Mouse (Mus musculus): Measurements from ENCODE around the gene Eef1a1. TPM values are rescaled to one million over a fixed set of nuclear protein-coding genes. Genes with fewer than 3 reads are reported as not detected.
"Not testable (repeated sequence)": the region's sequence is repeated elsewhere in the genome, so short reads cannot be mapped to it uniquely, and the experiment has no call there.

Gene Eef1a1
- polyA plus RNA-seq, 1 experiment from 2014 or later: 2,772 TPM

GRCm38 (mm10) chr9:78488021-78488420 lies 930 bp downstream of the Eef1a1 start:
- not testable (repeated sequence) for ATAC-seq (ENCODE audit: insufficient number of reproducible peaks, low FRiP score); H3K27me3 ChIP-seq (replicated peaks); H3K9ac ChIP-seq; H3K27ac ChIP-seq (ENCODE audit: poor library complexity, severe bottlenecking); H3K4me3 ChIP-seq; H3K36me3 ChIP-seq; H3K4me2 ChIP-seq; H3K9me3 ChIP-seq (replicated peaks); H3K4me1 ChIP-seq (replicated peaks)
- WGBS: 91% methylated on average over 5 of the region's 5 CpGs

DNA sequence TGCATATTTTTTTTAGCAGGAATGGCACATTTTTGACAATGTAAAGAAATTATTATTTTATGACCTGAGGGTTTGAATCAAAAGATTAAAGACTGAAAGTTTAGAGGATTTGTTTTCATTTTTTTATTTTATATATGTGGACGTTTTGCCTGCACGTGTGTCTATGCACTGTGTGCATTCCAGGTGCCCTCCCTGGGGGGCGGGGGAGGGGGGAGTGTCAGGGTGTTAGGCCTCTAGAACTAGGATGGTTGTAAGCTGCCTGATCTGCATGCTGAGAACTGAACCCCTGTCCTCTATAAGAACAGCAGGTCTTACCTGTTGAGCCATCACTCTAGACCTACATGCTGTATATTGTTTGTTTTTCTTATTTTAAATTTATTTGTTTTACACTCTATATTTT lies 4.3 kb downstream of the Eef1a1 start:
- Histone ChIP-seq H3K4me2 (no peak overlapping the region), H3K9ac (no peak overlapping the region), H3K36me3 (peaks cover 7% of the 10 kb centered on the region), H3K27me3 (replicated peaks) (no peaks in the 10 kb centered on the region), H3K9me3 (replicated peaks) (no peaks in the 10 kb centered on the region), H3K4me3 (no peak overlapping the region), H3K27ac (ENCODE audit: poor library complexity, severe bottlenecking) (no peak overlapping the region), H3K4me1 (replicated peaks) (peaks cover 11% of the 10 kb centered on the region)
- ATAC-seq (ENCODE audit: insufficient number of reproducible peaks, low FRiP score): no peak
- WGBS: 82% methylated on average over 3 of the region's 3 CpGs

DNA sequence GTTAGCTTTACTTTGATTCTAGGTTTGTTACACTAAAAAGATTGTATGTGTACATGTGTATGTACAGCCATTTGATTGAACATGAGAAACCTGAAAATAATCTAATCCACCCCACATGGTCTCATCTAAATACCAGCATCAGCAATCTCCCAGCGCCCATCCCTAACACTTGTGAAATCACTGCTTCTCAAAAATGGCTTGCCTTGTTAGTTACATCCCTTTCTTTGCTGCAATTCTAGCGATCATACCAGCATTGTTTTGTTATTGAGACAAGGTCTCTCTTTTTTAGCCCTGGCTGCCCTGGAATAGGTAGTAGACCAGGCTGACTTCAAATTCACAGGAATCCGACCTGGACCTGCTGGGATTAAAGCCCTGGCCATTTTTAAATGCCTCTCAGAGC lies 6.6 kb downstream of the Eef1a1 start:
- peaks cover 27% of the 10 kb centered on the region for H3K36me3 ChIP-seq
- no peaks in the 10 kb centered on the region for H3K9me3 ChIP-seq (replicated peaks)
- 16% methylated on average over 3 of the region's 3 CpGs for WGBS
- H3K9ac ChIP-seq: peak overlapping the region; percentile 83
- H3K27ac ChIP-seq (ENCODE audit: poor library complexity, severe bottlenecking): peak overlapping the region; percentile 96
- ATAC-seq (ENCODE audit: insufficient number of reproducible peaks, low FRiP score): no peak
- peaks cover 23% of the 10 kb centered on the region for H3K4me1 ChIP-seq (replicated peaks)
- H3K4me2 ChIP-seq: peak overlapping the region; percentile 68
- peak overlapping the region; percentile 95 for H3K4me3 ChIP-seq
- H3K27me3 ChIP-seq (replicated peaks): no peaks in the 10 kb centered on the region

- peak overlapping the region; percentile 100 for H3K9ac ChIP-seq
- peaks cover 23% of the 10 kb centered on the region for H3K4me1 ChIP-seq (replicated peaks)
- H3K4me3 ChIP-seq: peak overlapping the region; percentile 95
- peak; percentile 96 for ATAC-seq (ENCODE audit: insufficient number of reproducible peaks, low FRiP score)
- H3K9me3 ChIP-seq (replicated peaks): no peaks in the 10 kb centered on the region
- WGBS: under 1% methylated on average over 70 of the region's 77 CpGs
- H3K27me3 ChIP-seq (replicated peaks): no peaks in the 10 kb centered on the region
- peaks cover 34% of the 10 kb centered on the region for H3K36me3 ChIP-seq
- peak overlapping the region; percentile 100 for H3K27ac ChIP-seq (ENCODE audit: poor library complexity, severe bottlenecking)
- H3K4me2 ChIP-seq: peak overlapping the region; percentile 68
Observed at GRCm38 (mm10) chr9:78481423-78482331, 7.3 kb downstream of the Eef1a1 start.

DNA sequence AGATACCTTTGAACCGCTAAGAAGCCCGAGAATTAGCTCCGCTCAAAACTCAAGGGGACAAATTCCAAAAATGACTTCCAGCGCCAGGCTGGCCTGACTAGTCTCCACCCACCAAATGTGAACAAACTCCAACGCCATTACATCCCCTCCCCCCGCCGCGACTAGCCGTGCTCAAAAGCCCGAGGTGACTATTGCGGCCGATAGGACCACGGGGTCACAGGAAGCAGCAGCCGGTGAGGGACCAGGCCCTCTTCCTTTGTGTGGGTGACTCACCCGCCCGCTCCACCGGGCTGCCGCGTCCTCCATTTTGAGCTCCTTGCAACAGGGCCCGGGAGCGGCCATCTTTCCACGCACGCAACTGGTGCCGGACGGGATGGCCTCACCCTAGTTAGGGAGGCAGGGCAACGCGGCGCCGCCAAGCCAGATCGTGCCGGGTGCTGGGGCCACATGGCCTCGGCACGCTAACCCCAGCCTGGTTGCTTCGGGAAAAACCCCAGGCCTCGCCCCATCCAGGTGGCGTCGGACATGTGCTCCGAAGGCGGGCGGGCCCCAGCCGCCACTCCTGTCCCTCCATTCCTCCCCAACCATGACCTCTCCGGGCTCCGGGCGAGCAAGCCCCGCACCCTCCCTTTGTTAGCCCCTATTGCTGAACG lies 8.1 kb downstream of the Eef1a1 start:
- Histone ChIP-seq H3K27me3 (replicated peaks) (no peaks in the 10 kb centered on the region), H3K27ac (ENCODE audit: poor library complexity, severe bottlenecking) (peak overlapping the region; percentile 100), H3K4me1 (replicated peaks) (peaks cover 23% of the 10 kb centered on the region), H3K4me3 (peak overlapping the region; percentile 95), H3K4me2 (peak overlapping the region; percentile 68), H3K36me3 (peaks cover 42% of the 10 kb centered on the region), H3K9ac (peak overlapping the region; percentile 100), H3K9me3 (replicated peaks) (no peaks in the 10 kb centered on the region)
- ATAC-seq (ENCODE audit: insufficient number of reproducible peaks, low FRiP score): peak; percentile 33
- WGBS: under 1% methylated on average over 46 of the region's 46 CpGs

DNA sequence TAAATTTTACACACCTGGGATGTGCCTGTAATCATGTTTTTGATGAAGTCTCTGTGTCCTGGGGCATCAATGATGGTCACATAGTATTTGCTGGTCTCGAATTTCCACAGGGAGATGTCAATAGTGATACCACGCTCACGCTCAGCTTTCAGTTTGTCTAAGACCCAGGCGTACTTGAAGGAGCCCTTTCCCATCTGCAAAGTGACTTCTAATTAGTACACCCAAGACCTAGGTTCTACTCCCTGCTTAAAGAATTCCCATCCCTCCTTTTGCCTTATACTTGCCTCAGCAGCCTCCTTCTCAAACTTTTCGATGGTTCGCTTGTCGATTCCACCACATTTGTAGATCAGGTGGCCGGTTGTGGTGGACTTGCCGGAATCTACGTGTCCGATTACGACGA lies 8.7 kb downstream of the Eef1a1 start:
- Histone ChIP-seq H3K36me3 (peaks cover 46% of the 10 kb centered on the region), H3K4me2 (peak overlapping the region; percentile 68), H3K9ac (peak overlapping the region; percentile 100), H3K27ac (ENCODE audit: poor library complexity, severe bottlenecking) (peak overlapping the region; percentile 100), H3K4me1 (replicated peaks) (peaks cover 23% of the 10 kb centered on the region), H3K4me3 (peak overlapping the region; percentile 95)
- not testable (repeated sequence) for H3K9me3 ChIP-seq (replicated peaks); ATAC-seq (ENCODE audit: insufficient number of reproducible peaks, low FRiP score); H3K27me3 ChIP-seq (replicated peaks)
- WGBS: 1% methylated on average over 13 of the region's 13 CpGs

DNA sequence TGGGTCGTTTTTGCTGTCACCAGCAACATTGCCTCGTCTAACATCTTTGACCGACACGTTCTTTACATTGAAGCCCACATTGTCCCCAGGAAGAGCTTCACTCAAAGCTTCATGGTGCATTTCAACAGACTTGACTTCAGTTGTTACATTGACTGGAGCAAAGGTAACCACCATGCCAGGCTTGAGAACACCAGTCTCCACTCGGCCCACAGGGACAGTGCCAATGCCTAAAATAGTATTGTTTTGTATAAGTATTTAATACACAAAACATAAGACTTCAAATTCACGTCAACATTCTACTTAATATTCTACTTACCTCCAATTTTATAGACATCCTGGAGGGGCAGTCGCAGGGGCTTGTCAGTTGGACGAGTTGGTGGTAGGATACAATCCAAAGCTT lies 9.6 kb downstream of the Eef1a1 start:
- peaks cover 17% of the 10 kb centered on the region for H3K4me1 ChIP-seq (replicated peaks)
- not testable (repeated sequence) for H3K27me3 ChIP-seq (replicated peaks); ATAC-seq (ENCODE audit: insufficient number of reproducible peaks, low FRiP score); H3K9me3 ChIP-seq (replicated peaks)
- 32% methylated on average over 8 of the region's 8 CpGs for WGBS
- peak overlapping the region; percentile 95 for H3K4me3 ChIP-seq
- peak overlapping the region; percentile 68 for H3K4me2 ChIP-seq
- H3K9ac ChIP-seq: peak overlapping the region; percentile 75
- peak overlapping the region; percentile 38; the same call in 1 of the 2 replicates for H3K27ac ChIP-seq (ENCODE audit: poor library complexity, severe bottlenecking)
- H3K36me3 ChIP-seq: peaks cover 52% of the 10 kb centered on the region

DNA sequence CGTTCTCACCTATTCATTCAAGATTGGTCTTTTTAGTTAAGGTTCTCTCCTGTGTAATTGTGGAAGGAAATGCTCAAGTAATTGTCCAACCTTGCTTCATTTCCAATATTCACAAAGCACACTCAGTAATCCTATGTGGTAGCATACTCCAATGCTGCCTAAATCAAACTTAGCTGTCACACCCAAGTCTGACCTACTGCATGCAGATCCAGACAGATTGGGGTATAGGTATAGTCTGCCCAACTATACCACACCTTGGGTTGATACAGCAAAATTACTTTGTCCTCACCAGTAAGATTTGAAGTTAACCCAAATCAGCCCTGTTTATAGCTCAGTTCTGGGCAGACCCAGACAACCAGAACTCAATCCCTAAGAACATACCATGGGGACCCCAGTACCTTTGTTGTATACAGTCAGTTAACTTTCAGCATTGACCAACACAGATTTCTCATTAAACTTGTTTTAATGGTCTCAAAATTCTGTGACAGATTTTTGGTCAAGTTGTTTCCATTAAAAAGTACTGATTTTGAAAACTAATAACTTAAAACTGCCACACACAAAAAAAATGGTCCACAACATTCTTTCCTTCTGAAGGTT lies 10.8 kb downstream of the Eef1a1 start:
- H3K9me3 ChIP-seq (replicated peaks); H3K9ac ChIP-seq; H3K27ac ChIP-seq (ENCODE audit: poor library complexity, severe bottlenecking); ATAC-seq (ENCODE audit: insufficient number of reproducible peaks, low FRiP score); H3K4me3 ChIP-seq; H3K27me3 ChIP-seq (replicated peaks): not testable (repeated sequence)
- 53% methylated on average over 1 of the region's 1 CpGs for WGBS
- Histone ChIP-seq H3K36me3 (peaks cover 64% of the 10 kb centered on the region), H3K4me1 (replicated peaks) (peaks cover 17% of the 10 kb centered on the region), H3K4me2 (peak overlapping the region; percentile 21; the same call in 1 of the 2 replicates)

GRCm38 (mm10) chr9:78477021-78477551 lies 11.9 kb downstream of the Eef1a1 start:
- 8% methylated on average over 5 of the region's 5 CpGs for WGBS
- Histone ChIP-seq H3K4me2 (no peak overlapping the region), H3K9ac (no peak overlapping the region), H3K27me3 (replicated peaks) (no peaks in the 10 kb centered on the region), H3K9me3 (replicated peaks) (no peaks in the 10 kb centered on the region), H3K36me3 (peaks cover 72% of the 10 kb centered on the region), H3K4me1 (replicated peaks) (peaks cover 12% of the 10 kb centered on the region; the same call in 1 of the 2 replicates), H3K27ac (ENCODE audit: poor library complexity, severe bottlenecking) (peak overlapping the region; percentile 35), H3K4me3 (no peak overlapping the region)
- ATAC-seq (ENCODE audit: insufficient number of reproducible peaks, low FRiP score): no peak

GRCm38 (mm10) chr9:78476531-78477020 lies 12.4 kb downstream of the Eef1a1 start:
- H3K36me3 ChIP-seq: peaks cover 76% of the 10 kb centered on the region
- no peak overlapping the region for H3K9ac ChIP-seq
- ATAC-seq (ENCODE audit: insufficient number of reproducible peaks, low FRiP score): no peak
- no peak overlapping the region for H3K4me3 ChIP-seq
- peaks cover 12% of the 10 kb centered on the region; the same call in 1 of the 2 replicates for H3K4me1 ChIP-seq (replicated peaks)
- H3K4me2 ChIP-seq: no peak overlapping the region
- H3K9me3 ChIP-seq (replicated peaks): no peaks in the 10 kb centered on the region
- H3K27ac ChIP-seq (ENCODE audit: poor library complexity, severe bottlenecking): peak overlapping the region; percentile 35
- H3K27me3 ChIP-seq (replicated peaks): no peaks in the 10 kb centered on the region
- 7% methylated on average over 1 of the region's 1 CpGs for WGBS

Measured in heart, embryonic 12.5 days (tissue).